ENCODE assay signal across 17 mouse cellular contexts in genomic region chr3:52754401-52754800, GRCm38 (mm10).
DNase-seq lines count a peak whose midpoint lies in the region; ATAC-seq and TF ChIP-seq lines count a peak whose summit lies in the region.
"Had no signal": no experiment of that assay in that cellular context is flagged by ENCODE, and none has a peak within 500 bp of the region (broad histone marks: within the 10 kb centered on the region; RNA-seq: fewer than 3 reads in every experiment).

No protein-coding gene starts in this region.

- H3K4me3 ChIP-seq in spleen, adult 2 months (ENCODE audit: extremely low read depth, insufficient read depth, insufficient read length) = no peak overlapping the region
- H3K4me3 ChIP-seq: heart, embryonic 13.5 days; hindbrain, embryonic 10.5 days; limb, embryonic 10.5 days; stomach, embryonic 15.5 days had no signal

- no peaks in the 10 kb centered on the region for H3K27me3 ChIP-seq in spleen, adult 2 months (ENCODE audit: control insufficient read depth, insufficient read depth, low read length)
- H3K27me3 ChIP-seq: heart, embryonic 13.5 days; stomach, embryonic 15.5 days had no signal

- no peak for TF ChIP-seq POLR2A in spleen, adult 2 months (IDR thresholded peaks at IDR 0.05; ENCODE audit: low read depth, low read length)

- peak; percentile 41 for DNase-seq in adrenal gland, postnatal 14 days
- DNase-seq in adrenal gland, adult 8-10 months = no peak
- DNase-seq in spleen, adult 2 months (ENCODE audit: low read depth in 1 of 2, low spot score in 2 of 2) = no peak
- no peak for DNase-seq in spleen, postnatal 4 days (ENCODE audit: low spot score in 2 of 2)
- peak; percentile 12 to 30 for DNase-seq in kidney, postnatal 4 days
- no peak for DNase-seq in gastrocnemius, postnatal 25 days
- DNase-seq in frontal cortex, postnatal 10 days (ENCODE audit: low spot score in 2 of 2) = no peak
- DNase-seq: cerebellum, adult 2 months; gastrocnemius, postnatal 14 days; lung, postnatal 10 days; right cerebral cortex, postnatal 25 days had no signal

- ATAC-seq in activated CD4-positive, CD25-positive, alpha-beta regulatory T cell, adult 4 months = no peak
- ATAC-seq: forebrain, embryonic 16.5 days had no signal

- TF ChIP-seq CTCF in spleen, adult 2 months (IDR thresholded peaks at IDR 0.05; ENCODE audit: extremely low read depth, insufficient read depth, insufficient read length, insufficient replicate concordance) = no peak

- H3K4me1 ChIP-seq in spleen, adult 2 months (ENCODE audit: control insufficient read depth, insufficient read depth, insufficient read length) = peaks cover 35% of the 10 kb centered on the region
- H3K4me1 ChIP-seq: heart, embryonic 13.5 days had no signal

- WGBS in spleen, adult 2 months = 74% methylated on average over 4 of the region's 4 CpGs

- H3K36me3 ChIP-seq in spleen, adult 2 months (ENCODE audit: control insufficient read depth, insufficient read depth, low read length) = no peaks in the 10 kb centered on the region
- H3K36me3 ChIP-seq: heart, embryonic 13.5 days; hindbrain, embryonic 10.5 days; limb, embryonic 10.5 days; stomach, embryonic 15.5 days had no signal

- H3K27ac ChIP-seq in spleen, adult 2 months (ENCODE audit: insufficient read depth, low read length) = peak overlapping the region; percentile 69
- H3K27ac ChIP-seq: heart, embryonic 13.5 days; hindbrain, embryonic 10.5 days; limb, embryonic 10.5 days; stomach, embryonic 15.5 days had no signal

Comparison
In these comparisons a context has a peak if more than half of its experiments do, and no peak if none do; other contexts are left out.
1. DNase-seq: peak in adrenal gland, postnatal 14 days (single experiment) and kidney, postnatal 4 days (2 of 2); none in adrenal gland, adult 8-10 months (single experiment), spleen, adult 2 months (0 of 2), spleen, postnatal 4 days (0 of 2), gastrocnemius, postnatal 25 days (single experiment) and frontal cortex, postnatal 10 days (0 of 2).